Mouse (Mus musculus) embryonic facial prominence, embryonic 13.5 days (tissue): Measurements from ENCODE around the gene Spata6. TPM values are rescaled to one million over a fixed set of nuclear protein-coding genes. Genes with fewer than 3 reads are reported as not detected.

Experiments used
- ATAC-seq: fragments of 200-750 bp; cut with Nextera tagmentation; 2 replicates; pipeline ENCODE4 v1.8.0; 2017; ENCODE audit warnings: low read depth; ENCODE audit not compliant: insufficient number of reproducible peaks, insufficient read depth, low FRiP score, low TSS enrichment
- H3K27ac ChIP-seq: fragments of 300-500 bp; sonication (generic); 2 replicates; pipeline ENCODE4 v1.5.1; 2015; ENCODE audit warnings: moderate library complexity, mild to moderate bottlenecking, inconsistent platforms
- H3K27me3 ChIP-seq: fragments of 300-500 bp; sonication (generic); 2 replicates; pipeline ENCODE4 v1.6.1; 2015; ENCODE audit warnings: mild to moderate bottlenecking, inconsistent platforms
- H3K36me3 ChIP-seq: fragments of 300-500 bp; sonication (generic); 2 replicates; pipeline ENCODE4 v1.6.1; 2015; ENCODE audit warnings: mild to moderate bottlenecking, inconsistent platforms
- H3K4me1 ChIP-seq: fragments of 300-500 bp; sonication (generic); 2 replicates; pipeline ENCODE4 v1.6.1; 2015; ENCODE audit warnings: inconsistent platforms
- H3K4me2 ChIP-seq: fragments of 300-500 bp; sonication (generic); 2 replicates; pipeline ENCODE4 v1.6.1; 2015; ENCODE audit warnings: moderate library complexity, mild to moderate bottlenecking, inconsistent platforms
- H3K4me3 ChIP-seq: fragments of 300-500 bp; sonication (generic); 2 replicates; pipeline ENCODE4 v1.5.1; 2015; ENCODE audit warnings: mild to moderate bottlenecking, inconsistent platforms
- H3K9ac ChIP-seq: fragments of 300-500 bp; sonication (generic); 2 replicates; pipeline ENCODE4 v1.6.1; 2015; ENCODE audit warnings: mild to moderate bottlenecking, inconsistent platforms
- H3K9me3 ChIP-seq: fragments of 300-500 bp; sonication (generic); 2 replicates; pipeline ENCODE4 v1.6.1; 2016; ENCODE audit warnings: inconsistent platforms
- WGBS: fragments of 180-500 bp; shearing (Covaris S2); methylation state at CpG from one replicate; pipeline ENCODE4 v1.1.7; 2015; ENCODE audit warnings: mixed read lengths; 5-methylcytosine and 5-hydroxymethylcytosine counted together
- polyA plus RNA-seq: library from polyadenylated mRNA; unstranded; fragments of >200 nt; fragmentation: Nextera tagmentation; extraction: Ambion mirVana; gene quantifications from 2 replicates; pipeline ENCODE4 v1.2.1, GENCODE M21; 2015

Gene Spata6
- polyA plus RNA-seq, 1 experiment from 2014 or later = 26.7 TPM

- Histone ChIP-seq H3K27ac (no peak overlapping the region), H3K4me2 (no peak overlapping the region), H3K4me3 (no peak overlapping the region), H3K9ac (no peak overlapping the region), H3K27me3 (no peaks in the 10 kb centered on the region), H3K9me3 (no peaks in the 10 kb centered on the region), H3K36me3 (no peaks in the 10 kb centered on the region), H3K4me1 (no peaks in the 10 kb centered on the region)
- no peak for ATAC-seq
Observed at GRCm38 (mm10) chr4:111852626-111853025, 132.8 kb downstream of the Spata6 start.

GRCm38 (mm10) chr4:111866701-111867100 lies 146.9 kb downstream of the Spata6 start:
- H3K27ac ChIP-seq = no peak overlapping the region
- H3K9me3 ChIP-seq = no peaks in the 10 kb centered on the region
- 77% methylated on average over 5 of the region's 5 CpGs for WGBS
- H3K36me3 ChIP-seq = no peaks in the 10 kb centered on the region
- H3K4me1 ChIP-seq = no peaks in the 10 kb centered on the region
- no peak overlapping the region for H3K4me3 ChIP-seq
- no peak overlapping the region for H3K9ac ChIP-seq
- no peak overlapping the region for H3K4me2 ChIP-seq
- no peaks in the 10 kb centered on the region for H3K27me3 ChIP-seq
- no peak for ATAC-seq

GRCm38 (mm10) chr4:111867743-111868401 lies 148.1 kb downstream of the Spata6 start:
- no peak overlapping the region for H3K9ac ChIP-seq
- H3K4me1 ChIP-seq = no peaks in the 10 kb centered on the region
- ATAC-seq = no peak
- no peaks in the 10 kb centered on the region for H3K36me3 ChIP-seq
- WGBS = 83% methylated on average over 2 of the region's 2 CpGs
- no peaks in the 10 kb centered on the region for H3K9me3 ChIP-seq
- H3K4me2 ChIP-seq = no peak overlapping the region
- H3K27me3 ChIP-seq = no peaks in the 10 kb centered on the region
- no peak overlapping the region for H3K27ac ChIP-seq
- H3K4me3 ChIP-seq = no peak overlapping the region

Other genes with a start within 250 kb of the Spata6 start
- 0.63 and 1.6 TPM in 2 replicates for gene Slc5a9, start 182.9 kb downstream of the Spata6 start, polyA plus RNA-seq
- gene Skint8, start 199.4 kb downstream of the Spata6 start, polyA plus RNA-seq = not detected in 2 replicates